Mouse (Mus musculus) testis, postnatal 10 days (tissue): ENCODE data around the gene Slc30a10.

ENCODE experiments used
- DNase-seq: peaks from one replicate; pipeline ENCODE4 v3.0.0; 2021; ENCODE audit warnings: low spot score

The Slc30a10 gene

DNA sequence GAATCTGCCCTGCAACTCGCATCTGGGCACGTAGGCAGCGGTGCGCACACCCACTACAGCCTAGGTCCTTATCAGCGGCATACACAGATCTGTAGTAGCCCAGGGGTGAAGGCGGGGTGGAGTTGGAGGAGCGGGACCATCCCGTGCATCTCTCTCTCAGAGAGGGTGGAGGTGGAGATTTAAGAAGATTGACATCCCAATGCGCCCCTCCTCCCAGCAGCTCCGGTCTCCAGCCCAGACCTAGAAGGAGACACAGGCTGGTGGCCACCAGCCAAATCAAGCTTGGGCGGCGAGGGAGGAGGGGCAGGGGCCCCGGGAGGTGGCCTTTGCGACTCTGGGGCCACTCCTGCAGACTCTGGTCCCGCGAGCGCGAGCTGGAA is at the start of gene Slc30a10:
Slc30a10 (plus strand) TSS at position 274 of the 380 bp plus-strand sequence.
- peak; percentile 44 for DNase-seq

GRCm38 (mm10) chr1:185405921-185406320 is 48.7 kb upstream of the Slc30a10 start:
- DNase-seq, result no peak

DNA sequence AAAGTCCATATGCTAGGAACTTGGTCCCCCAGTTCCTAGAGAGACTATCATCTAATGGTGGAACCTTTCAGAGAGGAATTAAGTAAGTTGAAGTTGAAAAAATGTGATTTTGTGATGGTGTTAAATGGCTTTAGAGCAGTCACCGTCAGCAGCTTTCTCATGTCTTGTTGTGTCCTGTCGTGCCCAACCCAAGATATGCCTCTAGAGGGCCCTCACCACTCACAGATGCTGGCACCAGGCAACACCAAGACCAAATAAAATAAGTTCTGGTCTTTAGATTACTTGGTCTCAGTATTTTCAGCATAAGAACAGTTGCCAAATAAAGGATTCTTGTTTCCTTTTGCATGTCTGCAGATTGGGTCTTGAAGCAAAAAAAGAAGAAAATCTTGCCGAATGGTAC is 44.8 kb upstream of the Slc30a10 start:
- no peak for DNase-seq

GRCm38 (mm10) chr1:185418011-185418410 is 36.6 kb upstream of the Slc30a10 start:
- DNase-seq, result no peak

- no peak for DNase-seq
Measured at GRCm38 (mm10) chr1:185419805-185420204, 34.8 kb upstream of the Slc30a10 start.

GRCm38 (mm10) chr1:185420776-185421175 is 33.9 kb upstream of the Slc30a10 start:
- DNase-seq, result no peak

- DNase-seq, result no peak
Measured at GRCm38 (mm10) chr1:185426583-185426982, 28.1 kb upstream of the Slc30a10 start.

- no peak for DNase-seq
Measured at GRCm38 (mm10) chr1:185430488-185430887, 24.2 kb upstream of the Slc30a10 start.

- DNase-seq, result no peak
Measured at GRCm38 (mm10) chr1:185431245-185431997, 23.2 kb upstream of the Slc30a10 start.

DNA sequence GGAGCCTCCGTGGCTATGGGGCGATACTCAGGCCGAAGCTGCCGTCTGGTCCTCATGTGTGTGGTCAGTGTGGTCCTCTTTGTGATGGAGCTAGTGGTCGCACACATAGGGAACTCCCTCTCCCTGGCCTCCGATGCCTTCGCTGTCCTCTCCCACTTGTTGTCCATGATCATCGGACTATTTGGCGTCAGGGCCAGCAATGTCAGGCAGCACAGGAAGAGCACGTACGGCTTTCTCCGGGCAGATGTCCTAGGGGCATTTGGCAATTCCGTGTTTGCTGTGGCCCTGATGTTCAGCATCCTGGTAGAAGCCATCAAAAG is 22.7 kb upstream of the Slc30a10 start:
- DNase-seq, result no peak

DNA sequence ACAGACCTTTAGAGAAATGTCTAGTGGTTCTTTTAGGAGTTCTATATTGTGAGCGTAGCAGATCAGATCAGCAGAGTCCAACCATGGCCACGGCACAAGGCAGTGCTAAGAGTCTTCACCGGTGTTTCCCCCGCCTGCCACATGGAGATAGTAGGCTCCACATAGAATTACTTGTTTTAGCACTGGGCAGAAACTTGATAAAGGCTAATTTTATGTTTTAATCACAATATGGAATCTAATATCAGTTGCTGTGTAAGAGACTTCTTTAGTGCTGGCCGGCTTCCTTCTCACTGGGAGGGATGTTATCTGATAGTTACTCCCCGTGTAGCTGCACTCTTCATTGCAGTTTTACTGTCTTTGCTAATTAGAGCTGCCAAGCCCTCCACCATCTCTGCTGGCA is 21.5 kb upstream of the Slc30a10 start:
- DNase-seq, result no peak

- no peak for DNase-seq
Measured at GRCm38 (mm10) chr1:185438841-185439580, 15.6 kb upstream of the Slc30a10 start.

- no peak for DNase-seq
Measured at GRCm38 (mm10) chr1:185441703-185442472, 12.8 kb upstream of the Slc30a10 start.

DNA sequence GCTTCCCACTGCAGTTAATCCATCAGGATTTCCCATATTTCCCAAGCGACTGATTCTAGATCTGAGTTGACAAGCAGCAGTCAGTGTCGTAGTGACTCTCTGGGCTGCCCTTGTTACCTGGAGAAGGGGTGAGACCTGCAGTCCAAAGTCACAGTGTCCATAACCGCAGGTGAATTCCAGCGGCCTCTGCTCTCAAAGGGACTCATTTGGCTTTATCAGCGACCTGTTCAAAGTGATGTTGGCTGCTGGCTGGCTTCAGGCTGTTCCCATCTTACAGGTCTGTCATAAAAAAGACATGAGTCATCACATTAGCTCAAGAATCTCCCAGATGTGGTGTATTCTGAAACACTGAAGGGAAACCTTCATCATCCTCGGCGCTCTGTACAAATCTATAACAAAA is 5.7 kb upstream of the Slc30a10 start:
- DNase-seq, result no peak

DNA sequence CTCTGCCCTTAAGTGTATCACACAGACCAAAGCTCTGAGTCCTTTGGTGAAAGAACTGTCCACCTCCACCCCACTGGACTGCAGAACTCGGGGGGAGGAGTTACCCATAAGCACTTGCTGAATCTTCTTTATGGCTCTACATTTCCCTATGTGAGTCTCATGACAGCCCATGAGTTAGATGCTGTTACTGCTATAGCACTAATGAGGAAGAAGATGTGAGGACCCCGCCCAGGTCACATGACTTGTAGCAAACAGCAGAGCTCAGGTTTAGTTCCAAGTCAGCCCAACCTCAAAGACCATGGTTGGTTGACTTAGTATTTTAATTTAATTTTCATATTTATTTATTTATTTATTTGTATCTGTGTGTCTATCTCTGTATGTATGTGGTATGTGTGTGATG is 4.9 kb upstream of the Slc30a10 start:
- DNase-seq, result no peak

DNA sequence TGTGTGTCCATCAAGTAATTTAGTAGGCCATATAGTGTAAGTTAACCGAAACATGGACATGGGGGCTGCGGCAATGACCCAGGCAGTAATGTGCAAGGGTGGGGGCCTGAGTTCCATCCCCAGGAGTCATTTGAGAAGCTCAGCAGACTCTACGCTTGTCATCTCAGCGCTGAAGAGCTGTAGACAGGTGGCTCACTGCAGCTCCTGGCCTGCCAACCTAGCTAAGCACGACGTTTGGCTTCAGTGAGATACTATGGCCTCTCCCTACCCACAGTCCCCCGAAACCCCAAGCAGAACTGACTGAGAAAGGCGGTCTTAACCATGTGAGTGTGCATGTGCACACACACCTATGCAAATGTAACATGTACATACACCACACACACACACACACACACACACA is 3.6 kb upstream of the Slc30a10 start:
- DNase-seq, result no peak

GRCm38 (mm10) chr1:185451495-185451894 is 3.2 kb upstream of the Slc30a10 start:
- DNase-seq, result no peak

DNA sequence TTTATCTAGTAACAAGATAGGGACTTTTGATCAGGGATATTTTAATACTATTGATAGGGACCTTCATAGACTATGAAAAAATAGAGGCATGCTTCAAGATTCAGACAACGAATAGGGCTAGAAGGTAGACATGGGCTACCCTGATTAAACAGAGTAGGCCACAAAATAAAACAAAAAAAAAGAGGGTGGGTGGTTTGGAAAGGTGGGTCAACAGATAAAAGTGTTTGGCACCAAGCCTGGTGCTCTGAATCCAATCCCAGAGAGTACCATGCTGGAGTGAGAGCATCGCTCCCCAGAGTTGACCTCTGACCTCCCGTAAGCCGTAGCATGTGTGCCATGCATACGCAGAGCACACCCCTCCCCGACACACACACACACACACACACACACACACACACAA is 2.2 kb upstream of the Slc30a10 start:
- DNase-seq, result no peak

DNA sequence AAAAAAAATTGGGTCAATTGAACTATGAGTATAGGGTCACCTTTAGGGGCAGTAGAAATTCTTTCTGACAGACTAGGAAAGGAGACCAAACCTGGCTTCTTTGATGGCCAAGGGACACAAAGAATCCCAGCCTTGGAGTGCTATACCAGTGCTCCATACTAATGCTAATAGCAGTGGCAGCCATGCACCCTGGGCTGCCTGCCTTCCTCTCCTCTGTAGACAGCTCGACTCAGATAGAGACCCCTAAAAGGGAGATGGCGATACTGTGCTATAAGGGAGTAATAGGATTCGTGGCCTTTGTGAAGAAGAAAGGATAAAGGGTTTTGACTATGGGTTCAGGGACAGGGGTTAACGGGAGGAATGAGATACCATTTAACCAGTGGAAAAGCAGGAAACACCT is 504 bp upstream of the Slc30a10 start:
- no peak for DNase-seq

GRCm38 (mm10) chr1:185454955-185455701 is 480 bp downstream of the Slc30a10 start:
- DNase-seq, result no peak

DNA sequence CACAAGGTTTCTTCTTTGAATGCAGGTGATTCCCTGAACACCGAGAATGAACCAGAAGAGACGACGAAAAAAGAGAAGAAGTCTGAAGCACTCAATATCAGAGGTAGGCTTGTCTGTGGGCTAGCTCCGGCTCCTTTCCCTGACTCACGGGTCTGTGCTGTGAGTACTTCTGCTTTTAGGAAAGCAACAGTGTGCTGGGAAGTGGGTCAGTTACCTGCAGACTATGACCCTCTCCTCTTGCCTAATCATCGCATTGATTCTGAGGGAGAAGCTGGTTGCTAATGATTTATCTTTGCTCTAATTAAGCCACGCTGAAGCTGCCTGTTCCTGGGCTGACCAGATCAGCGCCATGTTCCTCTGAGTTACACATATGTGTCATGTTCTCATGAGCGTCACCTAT is 1.7 kb downstream of the Slc30a10 start:
- no peak for DNase-seq

DNA sequence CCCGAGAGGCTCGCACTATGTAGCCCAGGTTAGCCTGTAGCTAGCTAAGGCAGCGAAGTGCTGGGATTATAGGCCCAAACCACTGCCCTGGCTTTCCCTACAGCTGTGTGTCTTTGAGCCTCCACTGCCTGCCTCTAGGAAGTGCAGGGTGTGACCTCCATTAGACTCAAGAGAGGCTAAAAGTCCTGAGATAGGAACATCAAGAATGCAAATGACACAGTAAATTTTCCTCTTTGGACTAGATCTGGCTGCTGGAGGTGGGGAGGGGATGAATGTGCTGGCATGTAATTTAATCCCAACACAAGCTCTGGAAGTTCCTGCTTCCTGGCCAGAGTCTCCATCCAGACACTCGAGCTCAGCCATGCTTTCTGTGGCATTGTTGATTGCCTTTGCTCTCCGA is 5.4 kb downstream of the Slc30a10 start:
- DNase-seq, result no peak
